Mouse (Mus musculus) stomach, postnatal 0 days (tissue): ENCODE measurements around the gene Zfp988. TPM values are rescaled to one million over a fixed set of nuclear protein-coding genes. Genes with fewer than 3 reads are reported as not detected.
"Not testable (repeated sequence)": the region's sequence is repeated elsewhere in the genome, so short reads cannot be mapped to it uniquely, and the experiment has no call there.

Experiments used
- ATAC-seq: fragments of 200-750 bp; cut with Nextera tagmentation; 2 replicates; pipeline ENCODE4 v1.8.0; 2017; ENCODE audit not compliant: low FRiP score, low TSS enrichment
- DNase-seq: peaks from one replicate; pipeline ENCODE4 v3.0.0-alpha.2; 2016; ENCODE audit warnings: low spot score
- H3K27ac ChIP-seq: fragments of 300-500 bp; sonication (generic); replicated peaks from 2 replicates; pipeline ENCODE4 v1.5.1; 2014; ENCODE audit warnings: mild to moderate bottlenecking, control low read depth
- H3K27me3 ChIP-seq: fragments of 300-500 bp; sonication (generic); 2 replicates; pipeline ENCODE4 v1.6.1; 2014; ENCODE audit warnings: low read length; ENCODE audit not compliant: control insufficient read depth, insufficient read depth
- H3K36me3 ChIP-seq: fragments of 300-500 bp; sonication (generic); 2 replicates; pipeline ENCODE4 v1.6.1; 2014; ENCODE audit warnings: low read length, mixed read lengths; ENCODE audit not compliant: control insufficient read depth, insufficient read depth
- H3K4me1 ChIP-seq: fragments of 300-500 bp; sonication (generic); replicated peaks from 2 replicates; pipeline ENCODE4 v1.6.1; 2014; ENCODE audit warnings: antibody characterized with exemption; ENCODE audit not compliant: control insufficient read depth, insufficient read depth
- H3K4me2 ChIP-seq: fragments of 300-500 bp; sonication (generic); replicated peaks from 2 replicates; pipeline ENCODE4 v1.6.1; 2014; ENCODE audit warnings: low read depth, mild to moderate bottlenecking, control low read depth, moderate library complexity
- H3K4me3 ChIP-seq: fragments of 300-500 bp; sonication (generic); 2 replicates; pipeline ENCODE4 v1.5.1; 2014; ENCODE audit warnings: low read depth, low read length, control low read depth
- H3K9ac ChIP-seq: fragments of 300-500 bp; sonication (generic); 2 replicates; pipeline ENCODE4 v1.6.1; 2014; ENCODE audit warnings: mild to moderate bottlenecking, low read length, control low read depth, mixed read lengths
- H3K9me3 ChIP-seq: fragments of 300-500 bp; sonication (generic); 2 replicates; pipeline ENCODE4 v1.6.1; 2016; ENCODE audit warnings: low read length; ENCODE audit not compliant: control insufficient read depth
- CTCF ChIP-seq: IDR thresholded peaks from 2 replicates; pipeline ENCODE4 v1.5.1; 2016; ENCODE audit warnings: antibody characterized with exemption, low read depth, mild to moderate bottlenecking, moderate library complexity
- EP300 ChIP-seq: optimal IDR thresholded peaks from 2 replicates; pipeline ENCODE3; 2016; ENCODE audit warnings: antibody characterized with exemption
- WGBS: fragments of 180-500 bp; shearing (Covaris S2); extraction: QIAGEN DNeasy Blood & Tissue Kit; methylation state at CpG from one replicate; pipeline ENCODE4 v1.1.7; 2014; 5-methylcytosine and 5-hydroxymethylcytosine counted together
- polyA plus RNA-seq: library from polyadenylated mRNA; unstranded; fragments of >200 nt; fragmentation: Nextera tagmentation; extraction: Ambion mirVana; gene quantifications from 2 replicates; pipeline ENCODE4 v1.2.1, GENCODE M21; 2015

Zfp988 gene
- polyA plus RNA-seq, 1 experiment from 2014 or later = 0.16 TPM

DNA sequence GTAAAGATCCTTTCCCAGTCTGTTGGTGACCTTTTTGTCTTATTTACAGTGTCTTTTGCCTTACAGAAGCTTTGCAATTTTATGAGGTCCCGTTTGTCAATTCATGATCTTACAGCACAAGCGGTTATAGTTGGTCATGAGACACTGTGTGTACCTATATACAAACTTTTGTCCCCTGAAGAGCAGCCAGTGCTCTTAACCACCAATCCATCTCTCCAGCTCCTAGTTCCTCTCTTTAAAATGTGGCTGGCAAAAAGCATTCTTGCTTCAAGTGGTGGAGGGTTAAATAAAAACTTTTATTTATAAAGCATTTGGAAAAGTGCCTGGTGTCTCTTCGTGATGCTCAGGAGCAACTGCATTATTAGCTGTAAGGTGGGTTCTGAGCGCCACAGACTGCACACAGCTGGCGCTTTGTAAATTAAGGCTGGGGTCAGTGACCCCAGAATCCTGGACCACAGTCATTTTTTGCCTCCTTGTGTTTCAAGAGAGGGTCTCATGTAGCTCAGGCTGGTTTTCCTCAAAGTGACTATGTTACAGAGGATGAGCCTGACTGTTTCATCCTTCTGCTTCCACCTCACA, 32.6 kb downstream of the Zfp988 start:
- 68% methylated on average over 5 of the region's 5 CpGs for WGBS
- Histone ChIP-seq H3K27ac (no peak overlapping the region), H3K9me3 (peaks cover 34% of the 10 kb centered on the region)

DNA sequence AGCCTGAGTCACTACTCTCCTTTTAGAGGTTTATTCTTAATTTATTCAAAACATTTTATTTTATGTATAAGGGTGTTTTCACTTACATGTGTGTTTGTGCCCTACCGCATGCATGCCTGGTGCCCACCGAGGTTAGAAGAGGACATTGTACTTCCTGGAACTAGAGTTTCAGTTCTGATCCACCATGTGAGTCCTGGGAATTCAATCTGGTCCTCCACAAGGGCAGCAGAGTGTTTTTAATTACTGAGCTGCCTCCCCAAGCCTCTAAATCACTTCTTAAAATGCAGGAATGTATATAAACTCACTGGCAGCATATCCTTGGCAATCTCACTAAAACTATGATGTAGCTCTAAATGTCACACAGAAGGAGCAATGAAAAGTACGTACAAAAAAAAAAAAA, 33.2 kb downstream of the Zfp988 start:
- H3K36me3 ChIP-seq, H3K9ac ChIP-seq, H3K27ac ChIP-seq, H3K4me1 ChIP-seq, H3K27me3 ChIP-seq, H3K4me2 ChIP-seq, H3K4me3 ChIP-seq, DNase-seq, ATAC-seq: not testable (repeated sequence)
- 76% methylated on average over 3 of the region's 3 CpGs for WGBS
- H3K9me3 ChIP-seq = peaks cover 39% of the 10 kb centered on the region

More for the DNA sequence above, 32.6 kb downstream of the Zfp988 start:
- Histone ChIP-seq H3K4me3 (no peak overlapping the region), H3K4me2 (no peak overlapping the region), H3K9ac (no peak overlapping the region), H3K36me3 (no peaks in the 10 kb centered on the region), H3K27me3 (no peaks in the 10 kb centered on the region), H3K4me1 (no peaks in the 10 kb centered on the region)
- ATAC-seq (peak; percentile 52; the same call in 1 of the 2 replicates), DNase-seq (peak; percentile 15)
- TF ChIP-seq EP300 (no peak), CTCF (no peak)

DNA sequence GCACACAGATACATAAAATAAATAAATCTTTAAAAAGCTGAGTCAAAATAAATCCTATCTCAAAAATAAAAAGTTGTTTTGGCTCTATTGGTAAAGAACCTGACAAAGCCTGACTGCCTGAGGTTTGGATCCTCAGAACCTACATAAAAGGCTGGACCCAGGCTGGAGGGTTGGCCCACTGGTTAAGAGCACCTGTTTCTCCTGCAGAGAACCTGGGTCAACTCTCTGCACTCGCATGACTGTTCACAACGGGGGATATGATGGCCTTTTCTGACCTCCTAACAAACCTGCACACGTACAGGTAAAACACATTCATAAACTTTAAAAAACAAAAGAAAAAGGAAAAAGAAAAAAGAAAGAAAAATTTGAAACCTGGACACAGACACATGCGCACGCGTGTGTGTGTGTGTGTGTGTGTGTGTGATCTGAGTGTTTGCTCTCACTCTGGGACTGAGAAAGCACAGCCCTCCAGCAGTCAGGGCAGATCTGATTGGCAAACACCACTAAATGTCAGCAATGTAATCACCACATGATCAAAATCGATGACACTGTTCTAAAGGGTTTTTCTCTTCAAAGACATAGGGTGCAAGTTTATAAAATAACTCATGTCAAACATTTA, 34.2 kb downstream of the Zfp988 start:
- not testable (repeated sequence) for H3K27me3 ChIP-seq, H3K4me3 ChIP-seq, H3K27ac ChIP-seq, H3K4me1 ChIP-seq, H3K36me3 ChIP-seq, ATAC-seq, H3K4me2 ChIP-seq, H3K9ac ChIP-seq
- DNase-seq = peak; percentile 14
- H3K9me3 ChIP-seq = peaks cover 37% of the 10 kb centered on the region
- WGBS = 67% methylated on average over 7 of the region's 7 CpGs

DNA sequence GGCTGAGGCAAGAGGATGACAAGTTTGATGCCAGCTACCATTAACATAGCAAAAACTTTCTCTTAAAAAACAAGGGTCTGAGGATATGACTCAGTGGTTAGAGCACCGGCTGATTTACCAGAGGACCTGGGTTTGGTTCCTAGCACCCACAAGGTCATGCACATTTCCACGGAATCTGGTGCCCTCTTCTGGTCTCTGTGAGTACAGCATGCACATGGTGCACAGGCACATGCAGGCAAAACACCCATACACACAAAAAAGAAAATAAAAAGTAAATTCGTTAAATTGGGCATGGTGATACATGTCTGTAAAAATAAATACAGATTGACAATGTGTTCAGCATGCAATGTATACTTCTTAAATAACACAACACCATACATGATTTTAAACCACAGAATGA, 34.8 kb downstream of the Zfp988 start:
- DNase-seq = not testable (repeated sequence)

DNA sequence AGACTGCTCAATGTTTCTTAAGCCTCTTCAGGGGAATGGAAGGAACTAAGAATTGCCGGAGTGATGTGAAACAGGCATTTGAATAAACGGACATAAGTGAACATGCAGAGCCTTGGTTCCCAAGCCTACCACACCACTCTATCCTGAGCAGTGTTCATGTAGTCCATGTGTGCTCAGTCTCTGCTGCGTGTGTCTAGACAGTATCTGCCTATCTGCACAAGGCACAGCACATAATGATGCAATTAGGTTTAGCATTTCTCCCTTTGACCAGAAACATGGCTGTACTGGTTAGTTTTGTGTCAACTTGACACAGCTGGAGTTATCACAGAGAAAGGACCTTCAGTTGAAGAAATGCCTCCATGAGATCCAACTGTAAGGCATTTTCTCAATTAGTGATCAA, 35.4 kb downstream of the Zfp988 start:
- not testable (repeated sequence) for H3K27me3 ChIP-seq, DNase-seq, H3K4me1 ChIP-seq, H3K36me3 ChIP-seq, H3K4me2 ChIP-seq, H3K4me3 ChIP-seq, ATAC-seq, H3K9ac ChIP-seq, H3K27ac ChIP-seq
- peaks cover 32% of the 10 kb centered on the region for H3K9me3 ChIP-seq
- WGBS = 86% methylated on average over 3 of the region's 3 CpGs

More for the DNA sequence above, 34.8 kb downstream of the Zfp988 start:
- H3K4me1 ChIP-seq, H3K27ac ChIP-seq, H3K27me3 ChIP-seq, H3K4me2 ChIP-seq, H3K36me3 ChIP-seq, H3K9ac ChIP-seq, ATAC-seq, H3K4me3 ChIP-seq: not testable (repeated sequence)
- 68% methylated on average over 3 of the region's 3 CpGs for WGBS
- peaks cover 37% of the 10 kb centered on the region for H3K9me3 ChIP-seq

DNA sequence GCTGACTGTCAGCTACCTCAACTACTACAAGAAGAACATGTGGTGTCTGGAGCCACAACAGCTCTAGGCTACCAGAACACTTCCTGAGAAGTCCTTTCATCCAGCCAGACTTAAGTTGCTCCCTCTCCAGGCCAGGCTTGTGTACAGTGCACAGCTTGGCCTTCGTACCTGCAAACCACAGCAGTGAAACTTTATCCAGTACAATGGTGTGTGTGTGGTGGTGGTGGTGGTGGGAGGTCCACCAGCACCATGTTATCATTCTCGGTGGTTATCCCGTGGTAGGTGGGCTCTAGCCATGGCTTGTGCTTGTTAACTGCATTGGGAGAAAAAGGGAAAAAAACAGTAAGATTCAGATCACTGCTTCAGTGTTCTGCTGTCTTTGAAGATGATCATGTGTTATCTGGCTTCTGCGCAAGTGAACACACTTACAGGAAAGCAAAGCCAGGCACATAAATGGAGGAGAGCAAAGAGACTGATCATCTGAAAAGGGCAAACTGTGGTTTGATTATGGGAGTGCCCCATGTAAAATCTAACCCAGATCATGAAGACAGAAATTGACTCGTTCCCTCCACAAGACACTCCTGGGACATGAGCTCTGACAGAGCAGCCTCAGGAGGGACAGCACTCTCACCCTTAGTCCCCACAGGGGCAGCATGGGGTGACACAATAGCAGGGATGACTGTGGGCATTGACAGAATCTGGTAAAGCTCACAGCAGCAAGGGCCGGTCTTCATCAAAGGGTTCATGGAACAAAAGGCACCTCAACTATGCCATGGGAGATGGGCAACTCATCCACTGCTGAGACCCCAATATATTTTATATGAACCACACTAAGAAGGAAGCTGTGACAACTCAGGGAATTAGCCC, 37.8 kb downstream of the Zfp988 start:
- not testable (repeated sequence) for H3K27ac ChIP-seq, H3K4me1 ChIP-seq, H3K36me3 ChIP-seq, H3K9ac ChIP-seq, H3K4me3 ChIP-seq, H3K4me2 ChIP-seq, H3K27me3 ChIP-seq
- WGBS = 79% methylated on average over 6 of the region's 6 CpGs
- H3K9me3 ChIP-seq = peaks cover 14% of the 10 kb centered on the region
- DNase-seq (peak; percentile 16), ATAC-seq (peak; percentile 86)

DNA sequence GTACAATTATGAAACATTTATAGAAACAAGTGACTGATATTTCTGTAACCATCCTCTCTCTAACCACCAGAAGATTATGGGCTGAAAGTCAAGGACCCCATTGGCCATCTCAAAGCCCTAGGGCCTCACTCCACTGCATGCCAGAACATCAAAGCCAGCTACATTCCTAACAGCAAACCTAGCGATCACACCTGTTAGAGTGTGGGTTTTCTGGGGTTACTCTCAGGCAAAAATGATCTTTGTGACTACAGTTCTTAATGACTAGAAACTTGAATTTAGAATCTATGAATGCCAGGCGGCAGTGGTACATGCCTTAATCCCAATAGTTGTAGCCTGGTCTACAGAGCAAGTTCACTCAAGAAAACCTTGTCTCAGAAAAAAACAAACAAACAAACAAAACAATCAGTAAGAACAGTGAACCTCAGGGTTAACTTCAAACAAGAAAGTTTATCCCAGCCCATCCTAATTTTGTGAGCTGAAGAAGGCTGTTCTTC, 39.6 kb downstream of the Zfp988 start:
- not testable (repeated sequence) for H3K9ac ChIP-seq, H3K4me3 ChIP-seq, H3K27me3 ChIP-seq, H3K4me2 ChIP-seq, H3K4me1 ChIP-seq, H3K27ac ChIP-seq, H3K36me3 ChIP-seq, DNase-seq, ATAC-seq
- H3K9me3 ChIP-seq = peaks cover 18% of the 10 kb centered on the region
- WGBS = 83% methylated on average over 2 of the region's 2 CpGs

DNA sequence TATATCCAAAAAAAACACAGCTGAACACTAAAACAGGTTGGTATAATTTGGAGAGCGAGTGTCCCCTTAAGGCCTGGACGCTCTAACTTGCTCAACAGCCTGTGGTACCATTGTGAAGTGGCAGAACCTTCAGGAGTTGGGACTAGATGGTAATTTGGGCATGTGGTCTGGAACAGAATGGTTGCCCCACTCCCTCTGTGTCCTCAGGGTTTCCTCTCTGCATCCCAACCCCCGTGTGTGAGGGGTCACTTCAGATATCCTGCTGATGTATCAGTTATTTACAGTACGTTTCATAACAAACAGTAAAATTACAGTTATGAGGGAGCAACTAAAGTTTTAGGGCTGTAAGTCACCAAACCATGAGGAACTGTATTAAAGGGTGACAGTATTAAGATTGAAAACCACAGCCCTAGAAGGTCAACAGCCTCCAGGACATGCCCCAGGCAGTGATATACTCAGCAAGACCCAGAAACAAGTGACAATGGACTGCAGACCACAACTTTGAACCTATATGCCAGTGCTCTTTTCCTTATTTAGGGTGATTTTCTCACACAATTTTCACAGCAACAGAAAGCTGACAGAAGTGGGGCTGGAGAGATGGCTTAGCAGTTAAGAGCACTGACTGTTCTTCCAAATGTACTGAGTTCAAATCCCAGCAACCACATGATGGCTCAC, 41.0 kb downstream of the Zfp988 start:
- not testable (repeated sequence) for H3K36me3 ChIP-seq, H3K4me1 ChIP-seq, DNase-seq, H3K4me2 ChIP-seq, H3K27ac ChIP-seq, ATAC-seq, H3K27me3 ChIP-seq, H3K9ac ChIP-seq, H3K4me3 ChIP-seq
- 59% methylated on average over 4 of the region's 4 CpGs for WGBS
- H3K9me3 ChIP-seq = peaks cover 21% of the 10 kb centered on the region
